Mouse (Mus musculus) layer of hippocampus, adult 18-20 months (tissue): Measurements from ENCODE around the gene Plgrkt. TPM values are rescaled to one million over a fixed set of nuclear protein-coding genes. Genes with fewer than 3 reads are reported as not detected.

ENCODE experiments used
- total RNA-seq, 2 experiments: library from RNA; stranded (reverse); gene quantifications; 2 replicates each; pipeline ENCODE4 v1.2.3; 2021

The Plgrkt gene
- total RNA-seq, 2 experiments from 2014 or later, result 25.6 to 27.0 TPM

Other genes with a start within 250 kb of the Plgrkt start
- 10 to 100 TPM; 27.9 to 31.0 TPM for gene Jak2, start 115.6 kb downstream of the Plgrkt start, total RNA-seq
- under 1 TPM; 0.51 to 0.79 TPM for gene Insl6, start 42.0 kb downstream of the Plgrkt start, total RNA-seq
- 1 to 10 TPM; 1.3 to 1.7 TPM for gene Rln1, start 32.7 kb downstream of the Plgrkt start, total RNA-seq
- gene Cd274, start 65 bp upstream of the Plgrkt start, total RNA-seq, result 1 to 10 TPM; 1.2 TPM
- not detected for gene Pdcd1lg2, start 43.5 kb upstream of the Plgrkt start, total RNA-seq
- 10 to 100 TPM; 41.8 to 42.0 TPM for gene Ric1, start 154.9 kb upstream of the Plgrkt start, total RNA-seq